Mouse (Mus musculus) small intestine, adult 2 months (tissue): ENCODE data around the gene L1cam.

Source experiments
- CTCF ChIP-seq: fragments of 200-500 bp; IDR thresholded peaks from 2 replicates; pipeline ENCODE4 v1.5.1; 2012; ENCODE audit warnings: low read depth, mild to moderate bottlenecking, control low read depth, inconsistent platforms, low read length, moderate library complexity, mixed read lengths; ENCODE audit not compliant: insufficient replicate concordance, insufficient read length; ENCODE audit errors: extremely low read depth
- POLR2A ChIP-seq: fragments of 200-500 bp; IDR thresholded peaks from 2 replicates; pipeline ENCODE4 v1.6.1; 2012; ENCODE audit warnings: low read depth, mild to moderate bottlenecking, control low read depth, inconsistent platforms, low read length, moderate library complexity

DNA sequence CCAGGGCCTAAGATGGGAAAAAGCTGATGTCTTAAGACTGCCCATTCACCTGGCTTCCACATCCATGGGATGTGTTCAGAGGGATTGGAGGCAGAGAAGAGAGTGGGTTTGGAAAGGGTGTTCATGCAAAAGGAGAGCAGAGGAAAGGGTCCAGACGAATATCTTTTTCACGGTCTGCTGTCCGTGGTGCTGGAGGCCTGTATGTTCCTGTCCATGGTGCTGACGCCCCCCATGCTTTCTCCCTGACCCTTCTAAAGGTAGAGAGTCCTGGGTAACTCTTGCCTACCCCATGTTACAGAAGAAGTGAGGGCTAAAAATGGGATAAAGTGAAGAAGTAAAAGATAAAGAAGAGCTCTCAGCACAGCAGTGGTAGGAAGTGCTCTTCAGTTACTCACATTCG lies 26.6 kb downstream of the L1cam start:
- TF ChIP-seq CTCF (no peak), POLR2A (no peak)
